ENCODE assay signal across 8 mouse cellular contexts in the genomic region with DNA sequence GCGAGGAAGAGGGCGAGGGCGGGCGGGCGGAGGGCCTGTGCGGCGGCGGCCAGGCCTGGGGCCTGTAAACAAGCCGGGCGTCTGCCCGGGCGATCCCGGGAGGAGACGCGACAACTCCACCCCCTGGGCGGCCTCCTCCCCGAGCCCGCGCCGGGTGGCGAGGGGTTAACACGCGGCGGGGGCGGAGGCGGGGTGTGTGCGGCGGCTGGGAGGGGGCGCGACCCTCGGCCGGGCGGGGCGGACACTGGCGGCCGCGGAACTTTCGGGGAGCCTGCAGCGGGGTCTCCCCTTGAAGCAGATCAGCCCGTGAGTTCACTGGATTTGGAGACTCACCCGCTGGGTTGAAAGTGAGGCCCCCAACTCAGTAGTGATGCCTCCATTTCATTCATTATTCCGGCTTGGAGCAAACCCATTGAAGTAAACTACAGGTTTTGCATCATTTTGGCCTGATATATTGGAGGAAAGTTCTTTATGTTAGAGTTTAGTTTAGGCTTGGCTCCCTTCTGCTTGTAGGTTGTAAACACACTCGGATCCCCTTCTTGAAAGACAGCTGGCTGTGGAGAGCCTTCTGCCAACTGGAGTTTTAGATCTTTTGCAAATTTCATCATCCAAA. TPM values are rescaled to one million over a fixed set of nuclear protein-coding genes. Genes with fewer than 3 reads are reported as not detected.
DNase-seq lines count a peak whose midpoint lies in the region; ATAC-seq lines count a peak whose summit lies in the region.

No protein-coding gene starts in this region.

- H3K4me1 ChIP-seq in embryonic facial prominence, embryonic 15.5 days: peaks cover 17% of the 10 kb centered on the region
- peaks cover 21% of the 10 kb centered on the region for H3K4me1 ChIP-seq in heart, embryonic 10.5 days
- H3K4me1 ChIP-seq in kidney, embryonic 16.5 days (ENCODE audit: insufficient read depth, low read length): peaks cover 26% of the 10 kb centered on the region
- peaks cover 20% of the 10 kb centered on the region for H3K4me1 ChIP-seq in liver, embryonic 11.5 days (replicated peaks; ENCODE audit: control insufficient read depth, insufficient read depth, low read length)
- peaks cover 12% of the 10 kb centered on the region; the same call in 1 of the 2 replicates for H3K4me1 ChIP-seq in stomach, embryonic 14.5 days (ENCODE audit: control insufficient read depth, insufficient read depth, low read length)

- peak overlapping the region; percentile 99 for H3K27ac ChIP-seq in embryonic facial prominence, embryonic 15.5 days (replicated peaks)
- peak overlapping the region; percentile 99 for H3K27ac ChIP-seq in heart, embryonic 10.5 days
- H3K27ac ChIP-seq in kidney, embryonic 16.5 days (ENCODE audit: low read length): peak overlapping the region; percentile 98
- peak overlapping the region; percentile 97 for H3K27ac ChIP-seq in liver, embryonic 11.5 days (ENCODE audit: low read depth, low read length)
- peak overlapping the region; percentile 97 for H3K27ac ChIP-seq in stomach, embryonic 14.5 days (ENCODE audit: low read length)

- H3K9me3 ChIP-seq in embryonic facial prominence, embryonic 15.5 days (replicated peaks): no peaks in the 10 kb centered on the region
- no peaks in the 10 kb centered on the region for H3K9me3 ChIP-seq in heart, embryonic 10.5 days
- H3K9me3 ChIP-seq in kidney, embryonic 16.5 days (ENCODE audit: low read length): no peaks in the 10 kb centered on the region
- no peaks in the 10 kb centered on the region for H3K9me3 ChIP-seq in liver, embryonic 11.5 days (ENCODE audit: control insufficient read depth, low read length)
- no peaks in the 10 kb centered on the region for H3K9me3 ChIP-seq in stomach, embryonic 14.5 days (ENCODE audit: control insufficient read depth, low read depth, low read length)

- ATAC-seq in embryonic facial prominence, embryonic 15.5 days (ENCODE audit: insufficient number of reproducible peaks, low FRiP score, low TSS enrichment, low read depth): peak; percentile 73
- ATAC-seq in kidney, embryonic 16.5 days (ENCODE audit: low FRiP score, low TSS enrichment): peak; percentile 79
- ATAC-seq in liver, embryonic 11.5 days (replicated peaks; ENCODE audit: low FRiP score): peak; percentile 72
- peak; percentile 78 for ATAC-seq in stomach, embryonic 14.5 days (ENCODE audit: insufficient number of reproducible peaks, insufficient read depth, low FRiP score, low read depth)

- peak overlapping the region; percentile 86 for H3K4me3 ChIP-seq in embryonic facial prominence, embryonic 15.5 days (replicated peaks)
- H3K4me3 ChIP-seq in heart, embryonic 10.5 days: peak overlapping the region; percentile 80
- peak overlapping the region; percentile 81 for H3K4me3 ChIP-seq in kidney, embryonic 16.5 days (ENCODE audit: low read length)
- peak overlapping the region; percentile 85 for H3K4me3 ChIP-seq in liver, embryonic 11.5 days (ENCODE audit: low read depth, low read length)
- peak overlapping the region; percentile 75 for H3K4me3 ChIP-seq in stomach, embryonic 14.5 days (ENCODE audit: low read depth, low read length)

- under 1% methylated on average over 39 of the region's 43 CpGs for WGBS in embryonic facial prominence, embryonic 15.5 days
- under 1% methylated on average over 37 of the region's 43 CpGs for WGBS in heart, embryonic 10.5 days
- whole genome bisulfite sequencing in kidney, embryonic 16.5 days: 0% methylated on average over 35 of the region's 43 CpGs
- under 1% methylated on average over 43 of the region's 43 CpGs for WGBS in liver, embryonic 11.5 days
- under 1% methylated on average over 27 of the region's 43 CpGs for WGBS in stomach, embryonic 14.5 days

- peak overlapping the region; percentile 63 for H3K4me2 ChIP-seq in embryonic facial prominence, embryonic 15.5 days (replicated peaks)
- H3K4me2 ChIP-seq in kidney, embryonic 16.5 days (replicated peaks; ENCODE audit: low read depth, low read length): peak overlapping the region; percentile 85
- peak overlapping the region; percentile 84 for H3K4me2 ChIP-seq in liver, embryonic 11.5 days
- H3K4me2 ChIP-seq in stomach, embryonic 14.5 days (replicated peaks; ENCODE audit: low read depth, low read length): peak overlapping the region; percentile 63

- peak; percentile 49 for DNase-seq in layer of hippocampus, adult 11-12 months (ENCODE audit: low spot score)
- no peak for DNase-seq in layer of hippocampus, adult 9-10 months (ENCODE audit: low spot score)
- DNase-seq in heart, embryonic 10.5 days (ENCODE audit: low spot score): peak; percentile 87
- peak; percentile 82 for DNase-seq in liver, embryonic 11.5 days (ENCODE audit: low spot score)
- peak; percentile 52 for DNase-seq in naive thymus-derived CD4-positive, alpha-beta T cell, adult 2 months (ENCODE audit: low read depth)

- no peaks in the 10 kb centered on the region for H3K36me3 ChIP-seq in embryonic facial prominence, embryonic 15.5 days
- H3K36me3 ChIP-seq in heart, embryonic 10.5 days: no peaks in the 10 kb centered on the region
- H3K36me3 ChIP-seq in kidney, embryonic 16.5 days (ENCODE audit: insufficient read depth, low read length): no peaks in the 10 kb centered on the region
- no peaks in the 10 kb centered on the region for H3K36me3 ChIP-seq in liver, embryonic 11.5 days (ENCODE audit: control insufficient read depth, insufficient read depth, low read length)
- no peaks in the 10 kb centered on the region for H3K36me3 ChIP-seq in stomach, embryonic 14.5 days (ENCODE audit: control insufficient read depth, insufficient read depth, low read length)

- H3K27me3 ChIP-seq in embryonic facial prominence, embryonic 15.5 days: no peaks in the 10 kb centered on the region
- H3K27me3 ChIP-seq in heart, embryonic 10.5 days (ENCODE audit: insufficient read depth, poor library complexity, severe bottlenecking): no peaks in the 10 kb centered on the region
- no peaks in the 10 kb centered on the region for H3K27me3 ChIP-seq in kidney, embryonic 16.5 days (ENCODE audit: insufficient read depth, low read length)
- H3K27me3 ChIP-seq in liver, embryonic 11.5 days (replicated peaks; ENCODE audit: control insufficient read depth, insufficient read depth, low read length): no peaks in the 10 kb centered on the region
- H3K27me3 ChIP-seq in stomach, embryonic 14.5 days (ENCODE audit: control insufficient read depth, insufficient read depth, low read length): no peaks in the 10 kb centered on the region

- peak overlapping the region; percentile 99 for H3K9ac ChIP-seq in embryonic facial prominence, embryonic 15.5 days
- peak overlapping the region; percentile 100 for H3K9ac ChIP-seq in kidney, embryonic 16.5 days (replicated peaks; ENCODE audit: low read length)
- peak overlapping the region; percentile 93 for H3K9ac ChIP-seq in liver, embryonic 11.5 days (ENCODE audit: low read depth, low read length)
- peak overlapping the region; percentile 97 for H3K9ac ChIP-seq in stomach, embryonic 14.5 days (replicated peaks; ENCODE audit: low read depth, low read length)

RNA-seq across cellular contexts. Expression of a gene that starts 4.5 kb away (rescaled TPM):
- polyA plus RNA-seq in embryonic facial prominence, embryonic 15.5 days (2015; fragmentation: Nextera tagmentation; extraction: Ambion mirVana): 55.4 and 55.6 TPM in 2 replicates
- 36.0 and 49.3 TPM in 2 replicates for polyA plus RNA-seq in heart, embryonic 10.5 days (2016; fragmentation: Nextera tagmentation; extraction: Ambion mirVana)
- 17.4 and 25.3 TPM in 2 replicates for polyA plus RNA-seq in kidney, embryonic 16.5 days (2015; fragmentation: Nextera tagmentation; extraction: Ambion mirVana)
- 46.4 and 48.8 TPM in 2 replicates for polyA plus RNA-seq in liver, embryonic 11.5 days (2014; fragmentation: Nextera tagmentation; extraction: Ambion mirVana)
- polyA plus RNA-seq in stomach, embryonic 14.5 days (2014; fragmentation: Nextera tagmentation; extraction: Ambion mirVana): 52.4 and 61.3 TPM in 2 replicates
